Mouse (Mus musculus): ENCODE measurements at regions not wholly inside any gene's neighbourhood (a gene's known extent, or its start where the extent isn't known, plus 50 kb on each side); places are given as distances from the start of the nearest gene placed in this dataset.

DNA sequence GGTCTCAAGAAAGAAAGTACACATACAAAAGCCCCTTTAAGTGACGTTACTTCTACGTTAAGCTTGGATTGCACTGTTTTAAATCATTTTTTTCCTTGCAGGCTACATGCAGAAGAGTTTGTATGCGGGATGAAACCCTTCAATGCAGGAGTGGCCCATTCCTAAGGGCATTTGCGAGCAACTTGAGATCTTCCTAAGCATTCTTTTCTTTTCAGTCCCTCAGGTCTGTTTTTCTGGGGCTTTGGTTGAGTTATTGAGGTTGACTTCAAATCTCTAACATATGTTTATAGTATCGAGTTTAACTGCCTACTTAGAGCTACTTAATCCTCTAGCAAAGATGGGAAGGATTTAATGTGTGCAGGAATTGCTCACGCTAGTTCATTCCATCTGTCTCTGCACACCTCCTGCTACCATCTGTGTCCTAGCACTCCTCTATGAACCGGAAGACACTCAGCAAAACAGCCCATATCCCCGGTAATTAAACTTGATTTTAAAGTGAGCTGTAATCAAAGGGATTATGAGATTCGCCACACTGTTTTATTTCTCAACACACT lies 431.6 kb downstream of the Tns3 start:
- H3K4me3 ChIP-seq (ENCODE audit: insufficient read depth, low read length) = no peak overlapping the region
- H3K27ac ChIP-seq (ENCODE audit: insufficient read depth, low read length) = no peak overlapping the region
- TF ChIP-seq POLR2A (IDR thresholded peaks at IDR 0.05; ENCODE audit: low read depth, low read length) = no peak
- no peak for TF ChIP-seq CTCF (IDR thresholded peaks at IDR 0.05; ENCODE audit: borderline replicate concordance, insufficient read depth, low read length)
- no peaks in the 10 kb centered on the region for H3K4me1 ChIP-seq (ENCODE audit: control insufficient read depth, insufficient read depth, low read length)

DNA sequence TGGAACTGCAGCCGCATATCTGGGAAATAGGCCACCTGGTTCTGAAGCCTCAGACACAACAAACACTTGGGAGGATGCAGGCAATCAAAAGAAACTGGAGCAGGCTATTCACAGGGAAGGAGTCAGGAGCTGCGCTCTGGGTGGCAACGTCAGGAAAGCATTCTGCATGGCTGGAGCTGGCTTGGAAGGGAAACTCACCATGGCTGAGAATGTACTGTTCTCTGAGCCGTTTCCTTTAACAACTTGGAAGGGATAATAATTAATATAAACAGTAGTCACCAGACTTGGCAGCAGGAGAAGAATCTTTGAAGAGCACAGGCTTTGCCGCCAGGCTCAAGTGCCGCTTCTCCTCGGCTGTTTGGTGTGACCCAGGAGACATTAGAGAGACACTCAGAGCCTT lies 434.5 kb downstream of the Tns3 start:
- Histone ChIP-seq H3K4me1 (ENCODE audit: control insufficient read depth, insufficient read depth, low read length) (no peaks in the 10 kb centered on the region), H3K4me3 (ENCODE audit: insufficient read depth, low read length) (no peak overlapping the region), H3K27ac (ENCODE audit: insufficient read depth, low read length) (no peak overlapping the region)
- TF ChIP-seq CTCF (IDR thresholded peaks at IDR 0.05; ENCODE audit: borderline replicate concordance, insufficient read depth, low read length) (no peak), POLR2A (IDR thresholded peaks at IDR 0.05; ENCODE audit: low read depth, low read length) (no peak)

DNA sequence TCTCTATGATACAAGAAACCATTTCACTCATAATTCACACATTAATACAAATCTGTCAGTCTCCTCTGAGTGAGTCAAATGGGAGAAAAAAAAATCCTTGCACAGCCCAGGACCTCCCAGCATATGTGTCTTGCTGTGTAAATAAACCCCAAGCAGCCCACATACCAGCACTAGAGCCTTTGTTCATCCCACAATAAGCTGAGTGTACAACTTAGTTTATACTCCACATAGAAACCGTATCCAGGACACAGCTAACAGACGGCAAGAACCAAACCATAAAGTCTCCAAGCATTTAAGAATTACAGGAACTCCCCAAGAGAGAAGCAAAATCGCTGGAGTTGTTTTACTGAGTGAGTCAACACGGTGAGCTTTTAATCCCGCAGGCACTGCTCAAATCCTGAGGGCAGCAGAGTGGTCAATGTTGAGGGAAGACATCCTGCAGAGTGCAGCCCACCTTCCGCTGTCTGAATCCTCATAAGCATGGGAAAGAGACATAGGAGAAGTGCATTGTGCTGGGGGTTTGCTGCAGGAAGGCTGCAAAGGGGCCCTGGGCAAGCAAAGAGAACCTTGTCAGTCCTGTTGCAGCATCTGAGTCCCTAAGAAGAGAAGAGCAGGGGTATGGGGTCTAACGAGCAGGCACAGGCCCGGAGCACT lies 436.4 kb downstream of the Tns3 start:
- TF ChIP-seq CTCF (IDR thresholded peaks at IDR 0.05; ENCODE audit: borderline replicate concordance, insufficient read depth, low read length) (no peak), POLR2A (IDR thresholded peaks at IDR 0.05; ENCODE audit: low read depth, low read length) (no peak)
- Histone ChIP-seq H3K4me1 (ENCODE audit: control insufficient read depth, insufficient read depth, low read length) (no peaks in the 10 kb centered on the region), H3K4me3 (ENCODE audit: insufficient read depth, low read length) (no peak overlapping the region), H3K27ac (ENCODE audit: insufficient read depth, low read length) (no peak overlapping the region)

DNA sequence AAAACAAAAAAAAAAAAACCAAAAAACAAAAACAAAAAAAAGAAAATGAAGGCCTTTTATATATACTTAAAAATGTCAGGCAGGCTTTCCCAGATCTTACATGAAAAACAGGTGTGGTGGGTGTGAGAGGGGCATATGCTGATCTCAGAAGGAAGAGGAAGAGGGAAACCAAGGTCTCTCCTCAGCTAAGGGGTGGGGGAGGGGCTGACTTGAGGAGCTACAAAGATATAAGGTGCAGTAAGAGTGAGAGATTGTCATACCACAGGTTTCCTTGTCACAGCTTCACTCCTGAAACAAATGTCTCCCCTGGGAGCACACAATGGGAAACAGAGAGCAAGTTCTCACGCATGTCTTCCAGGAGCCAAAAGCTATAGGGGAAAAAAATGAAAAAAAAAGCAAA lies 440.0 kb downstream of the Tns3 start:
- no peak overlapping the region for H3K4me3 ChIP-seq (ENCODE audit: insufficient read depth, low read length)
- TF ChIP-seq POLR2A (IDR thresholded peaks at IDR 0.05; ENCODE audit: low read depth, low read length) = no peak
- TF ChIP-seq CTCF (IDR thresholded peaks at IDR 0.05; ENCODE audit: borderline replicate concordance, insufficient read depth, low read length) = no peak
- no peaks in the 10 kb centered on the region for H3K4me1 ChIP-seq (ENCODE audit: control insufficient read depth, insufficient read depth, low read length)
- H3K27ac ChIP-seq (ENCODE audit: insufficient read depth, low read length) = no peak overlapping the region

DNA sequence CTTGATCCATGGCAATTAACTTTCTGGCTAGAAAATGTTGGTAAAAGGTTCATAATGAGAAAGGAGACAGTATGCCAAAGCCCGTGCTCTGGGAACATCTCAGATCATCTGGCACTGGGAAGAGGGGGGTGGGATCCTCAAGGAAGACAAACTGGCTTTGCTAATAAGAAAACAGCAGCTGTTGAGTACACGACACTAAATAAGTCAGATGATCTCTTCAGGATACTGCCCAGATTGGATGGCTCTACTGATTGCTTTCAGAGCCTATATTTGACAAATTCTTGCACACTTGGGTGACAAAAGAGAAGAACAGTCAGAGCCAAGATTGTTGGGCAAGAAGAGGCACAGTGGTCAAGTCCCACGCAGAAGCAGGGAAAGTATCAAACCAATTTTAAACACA lies 443.7 kb downstream of the Tns3 start:
- Histone ChIP-seq H3K4me3 (ENCODE audit: insufficient read depth, low read length) (no peak overlapping the region), H3K4me1 (ENCODE audit: control insufficient read depth, insufficient read depth, low read length) (no peaks in the 10 kb centered on the region), H3K27ac (ENCODE audit: insufficient read depth, low read length) (no peak overlapping the region)
- TF ChIP-seq POLR2A (IDR thresholded peaks at IDR 0.05; ENCODE audit: low read depth, low read length) (no peak), CTCF (IDR thresholded peaks at IDR 0.05; ENCODE audit: borderline replicate concordance, insufficient read depth, low read length) (no peak)

DNA sequence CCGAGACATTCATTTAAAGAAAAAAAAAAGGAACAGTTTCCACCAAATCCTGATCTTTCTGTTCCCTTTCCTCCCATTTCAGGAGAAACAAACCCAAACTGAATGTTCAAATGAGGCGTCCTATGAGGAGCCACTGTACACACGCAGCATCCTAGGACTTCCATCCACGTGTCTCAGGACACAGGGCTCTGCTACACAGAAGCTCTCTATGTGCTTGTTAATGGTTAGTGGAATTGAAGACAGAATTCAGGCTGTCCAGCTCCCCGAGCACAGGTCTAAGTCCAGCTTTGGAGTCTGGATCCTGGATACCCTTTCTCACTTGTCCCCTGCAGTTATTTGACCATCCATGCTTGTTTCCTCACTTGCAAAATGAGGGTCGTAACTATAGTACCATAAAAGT lies 444.4 kb downstream of the Tns3 start:
- no peak for TF ChIP-seq CTCF (IDR thresholded peaks at IDR 0.05; ENCODE audit: borderline replicate concordance, insufficient read depth, low read length)
- no peak for TF ChIP-seq POLR2A (IDR thresholded peaks at IDR 0.05; ENCODE audit: low read depth, low read length)
- Histone ChIP-seq H3K4me1 (ENCODE audit: control insufficient read depth, insufficient read depth, low read length) (no peaks in the 10 kb centered on the region), H3K27ac (ENCODE audit: insufficient read depth, low read length) (no peak overlapping the region), H3K4me3 (ENCODE audit: insufficient read depth, low read length) (no peak overlapping the region)

DNA sequence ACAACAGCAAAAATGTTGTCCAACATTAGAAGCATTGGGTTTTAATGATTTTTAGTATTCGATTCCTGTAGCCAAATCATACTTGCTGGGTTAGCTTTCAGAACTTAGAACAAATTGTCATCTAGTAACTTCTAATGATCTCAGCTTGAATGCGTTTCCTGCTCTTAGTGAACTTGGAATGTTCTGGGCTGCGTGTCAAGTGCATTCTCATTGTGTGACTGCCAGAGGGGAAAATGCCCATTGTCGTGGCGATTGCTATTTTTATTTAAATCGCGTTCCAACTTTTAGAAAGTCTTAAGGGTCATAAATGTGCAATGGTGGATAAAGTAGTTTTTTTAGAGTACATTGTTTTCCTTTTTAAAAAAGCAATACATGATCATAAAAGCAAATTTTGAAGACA lies 448.7 kb downstream of the Tns3 start:
- no peak for TF ChIP-seq POLR2A (IDR thresholded peaks at IDR 0.05; ENCODE audit: low read depth, low read length)
- no peak for TF ChIP-seq CTCF (IDR thresholded peaks at IDR 0.05; ENCODE audit: borderline replicate concordance, insufficient read depth, low read length)
- no peak overlapping the region for H3K27ac ChIP-seq (ENCODE audit: insufficient read depth, low read length)
- H3K4me3 ChIP-seq (ENCODE audit: insufficient read depth, low read length) = no peak overlapping the region
- H3K4me1 ChIP-seq (ENCODE audit: control insufficient read depth, insufficient read depth, low read length) = no peaks in the 10 kb centered on the region

DNA sequence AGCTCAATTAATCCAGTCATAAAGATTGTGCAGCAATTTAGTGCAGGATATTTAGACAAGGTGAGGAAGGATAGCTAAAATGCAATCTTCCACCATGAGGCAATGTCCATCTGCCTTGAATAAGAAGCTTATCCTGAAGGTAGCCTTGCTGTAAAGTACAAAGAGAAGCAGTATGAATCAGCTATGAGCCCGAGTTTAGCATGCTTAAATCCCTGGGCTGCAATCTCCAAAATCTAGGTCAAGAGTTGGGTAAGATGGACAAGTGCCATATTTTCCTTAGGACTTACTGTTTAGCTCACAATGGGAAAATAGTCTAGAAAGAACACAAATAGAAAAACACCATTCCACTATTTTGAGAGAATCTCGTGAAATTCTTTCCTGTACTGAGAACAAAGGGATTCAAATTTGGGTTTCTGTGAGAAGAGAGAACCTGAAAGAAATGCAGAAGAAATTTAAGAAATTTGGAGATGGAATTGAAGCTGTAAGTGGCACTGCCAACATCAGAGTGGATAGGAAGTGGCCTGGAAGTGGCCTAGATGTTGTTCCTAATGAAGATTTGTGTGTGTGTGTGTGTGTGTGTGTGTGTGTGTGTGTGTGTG lies 449.9 kb downstream of the Tns3 start:
- Histone ChIP-seq H3K27ac (ENCODE audit: insufficient read depth, low read length) (no peak overlapping the region), H3K4me1 (ENCODE audit: control insufficient read depth, insufficient read depth, low read length) (no peaks in the 10 kb centered on the region), H3K4me3 (ENCODE audit: insufficient read depth, low read length) (no peak overlapping the region)
- TF ChIP-seq POLR2A (IDR thresholded peaks at IDR 0.05; ENCODE audit: low read depth, low read length) (no peak), CTCF (IDR thresholded peaks at IDR 0.05; ENCODE audit: borderline replicate concordance, insufficient read depth, low read length) (no peak)

DNA sequence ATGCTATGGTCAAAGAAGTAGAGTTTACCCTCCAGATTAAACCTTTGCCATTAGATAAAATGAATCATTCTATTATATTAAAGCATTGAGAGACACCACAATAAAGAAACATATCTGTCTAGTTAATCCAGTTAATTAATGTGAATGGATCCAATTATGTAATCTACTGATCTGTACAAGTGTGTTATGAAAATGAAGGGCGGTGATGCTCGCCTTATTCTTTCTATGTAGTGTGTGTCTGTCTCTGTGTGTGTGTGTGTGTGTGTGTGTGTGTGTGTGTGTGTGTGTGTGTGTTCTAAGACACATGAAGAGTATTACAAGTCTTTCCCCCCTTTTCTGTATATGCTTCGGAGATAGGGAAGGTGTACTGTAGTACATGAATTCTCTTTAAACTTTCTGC lies 451.2 kb downstream of the Tns3 start:
- no peak overlapping the region for H3K27ac ChIP-seq (ENCODE audit: insufficient read depth, low read length)
- H3K4me1 ChIP-seq (ENCODE audit: control insufficient read depth, insufficient read depth, low read length) = no peaks in the 10 kb centered on the region
- H3K4me3 ChIP-seq (ENCODE audit: insufficient read depth, low read length) = no peak overlapping the region
- TF ChIP-seq POLR2A (IDR thresholded peaks at IDR 0.05; ENCODE audit: low read depth, low read length) (no peak), CTCF (IDR thresholded peaks at IDR 0.05; ENCODE audit: borderline replicate concordance, insufficient read depth, low read length) (no peak)

DNA sequence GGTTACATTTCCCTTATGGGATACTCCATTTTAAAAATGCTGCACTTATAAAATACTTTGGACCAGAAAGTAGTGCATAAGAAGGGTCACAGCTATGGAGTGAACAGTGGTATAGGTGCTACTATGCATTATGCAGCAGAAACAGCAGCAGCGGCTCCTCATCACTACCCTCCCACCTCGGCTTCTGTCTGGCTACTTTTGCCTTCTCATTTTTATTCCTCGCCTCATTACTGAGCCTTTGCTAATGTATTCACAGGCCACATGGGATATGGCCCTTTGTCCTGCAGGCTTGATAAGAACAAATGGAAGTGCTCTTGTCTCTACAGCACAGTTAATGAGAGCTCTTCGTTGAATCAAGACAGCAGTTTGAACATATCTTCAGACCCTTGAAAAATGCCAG lies 451.6 kb downstream of the Tns3 start:
- Histone ChIP-seq H3K4me1 (ENCODE audit: control insufficient read depth, insufficient read depth, low read length) (no peaks in the 10 kb centered on the region), H3K4me3 (ENCODE audit: insufficient read depth, low read length) (no peak overlapping the region), H3K27ac (ENCODE audit: insufficient read depth, low read length) (no peak overlapping the region)
- TF ChIP-seq POLR2A (IDR thresholded peaks at IDR 0.05; ENCODE audit: low read depth, low read length) = no peak
- TF ChIP-seq CTCF (IDR thresholded peaks at IDR 0.05; ENCODE audit: borderline replicate concordance, insufficient read depth, low read length) = no peak

Data from embryonic fibroblast, embryonic 13.5 days (primary cell).